7 mouse cellular contexts compared by ENCODE assay signal in genomic region chr15:89309962-89310498, GRCm38 (mm10). TPM values are rescaled to one million over a fixed set of nuclear protein-coding genes. Genes with fewer than 3 reads are reported as not detected.
DNase-seq lines count a peak whose midpoint lies in the region; ATAC-seq and TF ChIP-seq lines count a peak whose summit lies in the region.

No protein-coding gene starts in this region.

- no peak for TF ChIP-seq CTCF in brain, embryonic 14.5 days (IDR thresholded peaks at IDR 0.05; ENCODE audit: borderline replicate concordance, extremely low read depth, insufficient read depth, insufficient read length)

- H3K36me3 ChIP-seq in midbrain, embryonic 10.5 days = peaks cover 30% of the 10 kb centered on the region
- peaks cover 28% of the 10 kb centered on the region for H3K36me3 ChIP-seq in midbrain, embryonic 14.5 days (ENCODE audit: control insufficient read depth, insufficient read depth, low read length)
- peaks cover 9% of the 10 kb centered on the region for H3K36me3 ChIP-seq in intestine, embryonic 16.5 days (ENCODE audit: control insufficient read depth, insufficient read depth, low read length)

- DNase-seq in midbrain, embryonic 10.5 days (ENCODE audit: low spot score) = no peak
- DNase-seq in midbrain, embryonic 14.5 days = no peak
- DNase-seq in brain, embryonic 14.5 days (ENCODE audit: low read depth) = peak; percentile 70
- peak; percentile 66 for DNase-seq in layer of hippocampus, postnatal 14 days (ENCODE audit: low spot score in 2 of 2)
- DNase-seq in right cerebral cortex, adult 2 months (ENCODE audit: low spot score in 2 of 2) = peak; percentile 68 to 70
- DNase-seq in heart, postnatal 25 days (ENCODE audit: low spot score) = no peak

- H3K4me1 ChIP-seq in midbrain, embryonic 10.5 days = peaks cover 29% of the 10 kb centered on the region
- peaks cover 22% of the 10 kb centered on the region for H3K4me1 ChIP-seq in midbrain, embryonic 14.5 days (ENCODE audit: control insufficient read depth, insufficient read depth, low read length)
- H3K4me1 ChIP-seq in intestine, embryonic 16.5 days (ENCODE audit: control insufficient read depth, insufficient read depth, low read length) = peaks cover 17% of the 10 kb centered on the region

- no peaks in the 10 kb centered on the region for H3K9me3 ChIP-seq in midbrain, embryonic 10.5 days (replicated peaks)
- no peaks in the 10 kb centered on the region for H3K9me3 ChIP-seq in midbrain, embryonic 14.5 days (ENCODE audit: control insufficient read depth, low read length)
- H3K9me3 ChIP-seq in intestine, embryonic 16.5 days (ENCODE audit: control insufficient read depth, low read length) = no peaks in the 10 kb centered on the region

- intact Hi-C loops in heart, postnatal 25 days (cut with DNase I) = no loop called here

- TF ChIP-seq POLR2A in brain, embryonic 14.5 days (IDR thresholded peaks at IDR 0.05; ENCODE audit: borderline replicate concordance, extremely low read depth, insufficient read depth, insufficient read length, poor library complexity, severe bottlenecking) = no peak

- no peak overlapping the region for H3K9ac ChIP-seq in midbrain, embryonic 14.5 days (replicated peaks; ENCODE audit: low read length)
- no peak overlapping the region for H3K9ac ChIP-seq in intestine, embryonic 16.5 days (ENCODE audit: low read depth, low read length)

- ATAC-seq in midbrain, embryonic 14.5 days (ENCODE audit: low FRiP score, low TSS enrichment) = no peak
- ATAC-seq in intestine, embryonic 16.5 days = no peak

- no peak overlapping the region for H3K4me3 ChIP-seq in midbrain, embryonic 10.5 days
- H3K4me3 ChIP-seq in midbrain, embryonic 14.5 days (replicated peaks; ENCODE audit: low read depth, low read length) = no peak overlapping the region
- H3K4me3 ChIP-seq in intestine, embryonic 16.5 days (ENCODE audit: low read length) = no peak overlapping the region

- no peak overlapping the region for H3K4me2 ChIP-seq in midbrain, embryonic 14.5 days (ENCODE audit: low read length)
- H3K4me2 ChIP-seq in intestine, embryonic 16.5 days (ENCODE audit: low read depth, low read length) = no peak overlapping the region

- H3K27me3 ChIP-seq in midbrain, embryonic 10.5 days (ENCODE audit: low read depth, poor library complexity, severe bottlenecking) = no peaks in the 10 kb centered on the region
- H3K27me3 ChIP-seq in midbrain, embryonic 14.5 days (ENCODE audit: control insufficient read depth, insufficient read depth, low read length) = no peaks in the 10 kb centered on the region
- H3K27me3 ChIP-seq in intestine, embryonic 16.5 days (replicated peaks; ENCODE audit: control insufficient read depth, insufficient read depth, low read length) = no peaks in the 10 kb centered on the region

- 82% methylated on average over 6 of the region's 6 CpGs for WGBS in midbrain, embryonic 10.5 days
- 75% methylated on average over 6 of the region's 6 CpGs for WGBS in midbrain, embryonic 14.5 days
- WGBS in intestine, embryonic 16.5 days = 54% methylated on average over 6 of the region's 6 CpGs

- H3K27ac ChIP-seq in midbrain, embryonic 10.5 days (replicated peaks) = peak overlapping the region; percentile 53; the same call in 1 of the 2 replicates
- H3K27ac ChIP-seq in midbrain, embryonic 14.5 days (replicated peaks; ENCODE audit: low read depth, low read length) = no peak overlapping the region
- H3K27ac ChIP-seq in intestine, embryonic 16.5 days (ENCODE audit: low read length) = no peak overlapping the region

RNA-seq across cellular contexts. Expression of gene Sbf1, which starts 5.1 kb away (rescaled TPM):
- polyA plus RNA-seq in midbrain, embryonic 10.5 days (2016; fragmentation: Nextera tagmentation; extraction: Ambion mirVana) = 78.3 and 93.5 TPM in 2 replicates
- 103 and 109 TPM in 2 replicates for polyA plus RNA-seq in midbrain, embryonic 14.5 days (2014; fragmentation: Nextera tagmentation; extraction: Ambion mirVana)
- 186 and 229 TPM in 2 replicates for polyA plus RNA-seq in brain, embryonic 14.5 days (2012; rRNA removed)
- 100 to 1,000 TPM; 248 to 274 TPM for total RNA-seq in layer of hippocampus, postnatal 14 days (2021)
- polyA plus RNA-seq in intestine, embryonic 16.5 days (2015; fragmentation: Nextera tagmentation; extraction: Ambion mirVana) = 32.0 and 33.4 TPM in 2 replicates
- total RNA-seq in heart, postnatal 25 days (2021) = 10 to 100 TPM; 58.3 to 64.4 TPM

RNA-seq across cellular contexts. Expression of gene Adm2, which starts 12.5 kb away (rescaled TPM):
- polyA plus RNA-seq in midbrain, embryonic 10.5 days (2016; fragmentation: Nextera tagmentation; extraction: Ambion mirVana) = 0.20 and 0.21 TPM in 2 replicates
- polyA plus RNA-seq in midbrain, embryonic 14.5 days (2014; fragmentation: Nextera tagmentation; extraction: Ambion mirVana) = not detected in 2 replicates
- polyA plus RNA-seq in brain, embryonic 14.5 days (2012; rRNA removed) = 0.11 TPM in 1 of 2 replicates, not detected in the other
- not detected for total RNA-seq in layer of hippocampus, postnatal 14 days (2021)
- polyA plus RNA-seq in intestine, embryonic 16.5 days (2015; fragmentation: Nextera tagmentation; extraction: Ambion mirVana) = 1.5 and 2.0 TPM in 2 replicates
- not detected for total RNA-seq in heart, postnatal 25 days (2021)

RNA-seq across cellular contexts. Expression of gene Miox, which starts 24.2 kb away (rescaled TPM):
- polyA plus RNA-seq in midbrain, embryonic 10.5 days (2016; fragmentation: Nextera tagmentation; extraction: Ambion mirVana) = not detected in 2 replicates
- not detected in 2 replicates for polyA plus RNA-seq in midbrain, embryonic 14.5 days (2014; fragmentation: Nextera tagmentation; extraction: Ambion mirVana)
- not detected in 2 replicates for polyA plus RNA-seq in brain, embryonic 14.5 days (2012; rRNA removed)
- not detected for total RNA-seq in layer of hippocampus, postnatal 14 days (2021)
- polyA plus RNA-seq in intestine, embryonic 16.5 days (2015; fragmentation: Nextera tagmentation; extraction: Ambion mirVana) = 0.46 TPM in 1 of 2 replicates, not detected in the other
- total RNA-seq in heart, postnatal 25 days (2021) = not detected

RNA-seq across cellular contexts. Expression of gene Lmf2, which starts 45.4 kb away (rescaled TPM):
- 53.7 and 56.2 TPM in 2 replicates for polyA plus RNA-seq in midbrain, embryonic 10.5 days (2016; fragmentation: Nextera tagmentation; extraction: Ambion mirVana)
- 18.3 and 23.9 TPM in 2 replicates for polyA plus RNA-seq in midbrain, embryonic 14.5 days (2014; fragmentation: Nextera tagmentation; extraction: Ambion mirVana)
- polyA plus RNA-seq in brain, embryonic 14.5 days (2012; rRNA removed) = 26.5 and 32.5 TPM in 2 replicates
- 10 to 100 TPM; 22.8 to 24.2 TPM for total RNA-seq in layer of hippocampus, postnatal 14 days (2021)
- polyA plus RNA-seq in intestine, embryonic 16.5 days (2015; fragmentation: Nextera tagmentation; extraction: Ambion mirVana) = 55.8 and 56.3 TPM in 2 replicates
- 10 to 100 TPM; 30.6 to 31.8 TPM for total RNA-seq in heart, postnatal 25 days (2021)

RNA-seq across cellular contexts. Expression of gene Ncaph2, which starts 45.5 kb away (rescaled TPM):
- 191 and 197 TPM in 2 replicates for polyA plus RNA-seq in midbrain, embryonic 10.5 days (2016; fragmentation: Nextera tagmentation; extraction: Ambion mirVana)
- 106 and 111 TPM in 2 replicates for polyA plus RNA-seq in midbrain, embryonic 14.5 days (2014; fragmentation: Nextera tagmentation; extraction: Ambion mirVana)
- polyA plus RNA-seq in brain, embryonic 14.5 days (2012; rRNA removed) = 126 and 172 TPM in 2 replicates
- 10 to 100 TPM; 75.5 to 79.0 TPM for total RNA-seq in layer of hippocampus, postnatal 14 days (2021)
- polyA plus RNA-seq in intestine, embryonic 16.5 days (2015; fragmentation: Nextera tagmentation; extraction: Ambion mirVana) = 123 and 128 TPM in 2 replicates
- total RNA-seq in heart, postnatal 25 days (2021) = 10 to 100 TPM; 52.0 to 60.4 TPM

Comparison
In these comparisons a context has a peak if more than half of its experiments do, and no peak if none do; other contexts are left out.
1. DNase-seq: peak in brain, embryonic 14.5 days (single experiment), layer of hippocampus, postnatal 14 days (2 of 2) and right cerebral cortex, adult 2 months (2 of 2); none in midbrain, embryonic 10.5 days (single experiment), midbrain, embryonic 14.5 days (single experiment) and heart, postnatal 25 days (single experiment).